Mouse (Mus musculus) liver, embryonic 14.5 days (tissue): Measurements from ENCODE around the gene Acin1. TPM values are rescaled to one million over a fixed set of nuclear protein-coding genes. Genes with fewer than 3 reads are reported as not detected.

Experiments used
- ATAC-seq: fragments of 200-750 bp; cut with Nextera tagmentation; 2 replicates; pipeline ENCODE4 v1.8.0; 2017; ENCODE audit warnings: moderate number of reproducible peaks, mild to moderate bottlenecking, moderate library complexity; ENCODE audit not compliant: insufficient read depth
- DNase-seq, 3 experiments: peaks; one replicate each; pipeline ENCODE4 v3.0.0-alpha.2; 2012 to 2013; ENCODE audit warnings: low read depth in 3 of 3, low spot score in 3 of 3
- H3K27ac ChIP-seq: fragments of 300-500 bp; sonication (generic); 2 replicates; pipeline ENCODE4 v1.5.1; 2014; ENCODE audit warnings: moderate library complexity, mild to moderate bottlenecking, control low read depth, inconsistent platforms
- H3K27me3 ChIP-seq: fragments of 300-500 bp; sonication (generic); 2 replicates; pipeline ENCODE4 v1.6.1; 2014; ENCODE audit warnings: mild to moderate bottlenecking, low read length, moderate library complexity; ENCODE audit not compliant: control insufficient read depth, insufficient read depth
- H3K36me3 ChIP-seq: fragments of 300-500 bp; sonication (generic); replicated peaks from 2 replicates; pipeline ENCODE4 v1.6.1; 2014; ENCODE audit warnings: low read depth; ENCODE audit not compliant: control insufficient read depth, insufficient read depth
- H3K4me1 ChIP-seq, 2 experiments: fragments of 200-500 bp in 1 of 2; fragments of 300-500 bp in 1 of 2; sonication (generic) in 1 of 2; replicated peaks; 2 replicates each; pipeline ENCODE4 v1.6.1; 2012 to 2014; ENCODE audit warnings: antibody characterized with exemption in 1 of 2, inconsistent platforms in 1 of 2, low read length in 1 of 2; ENCODE audit not compliant: control insufficient read depth in 2 of 2, insufficient read depth in 2 of 2
- H3K4me2 ChIP-seq: fragments of 300-500 bp; sonication (generic); 2 replicates; pipeline ENCODE4 v1.6.1; 2014; ENCODE audit warnings: low read depth, mild to moderate bottlenecking, control low read depth, moderate library complexity
- H3K4me3 ChIP-seq, 2 experiments: fragments of 200-500 bp in 1 of 2; fragments of 300-500 bp in 1 of 2; sonication (generic) in 1 of 2; 2 replicates each; pipeline ENCODE4 v1.5.1; 2012 to 2014; ENCODE audit warnings: low read depth in 2 of 2, low read length in 2 of 2, mild to moderate bottlenecking in 2 of 2, control low read depth in 1 of 2, inconsistent platforms in 1 of 2, moderate library complexity in 1 of 2; ENCODE audit not compliant: insufficient read depth in 1 of 2
- H3K9ac ChIP-seq: fragments of 300-500 bp; sonication (generic); replicated peaks from 2 replicates; pipeline ENCODE4 v1.6.1; 2014; ENCODE audit warnings: mild to moderate bottlenecking, control low read depth, moderate library complexity
- H3K9me3 ChIP-seq: fragments of 300-500 bp; sonication (generic); 2 replicates; pipeline ENCODE4 v1.6.1; 2016; ENCODE audit warnings: low read length, mixed read lengths; ENCODE audit not compliant: control insufficient read depth
- CTCF ChIP-seq: IDR thresholded peaks from 2 replicates; pipeline ENCODE4 v1.5.1; 2016; ENCODE audit warnings: antibody characterized with exemption, low read depth, control low read depth
- EP300 ChIP-seq: IDR thresholded peaks from 2 replicates; pipeline ENCODE4 v1.6.1; 2016; ENCODE audit warnings: antibody characterized with exemption, low read depth
- WGBS: fragments of 180-500 bp; shearing (Covaris S2); extraction: QIAGEN DNeasy Blood & Tissue Kit; methylation state at CpG from one replicate; pipeline ENCODE4 v1.1.7; 2014; ENCODE audit not compliant: insufficient replicate concordance; 5-methylcytosine and 5-hydroxymethylcytosine counted together
- polyA plus RNA-seq, 2 experiments: library from polyadenylated mRNA; depleted of rRNA in 1 of 2; stranded (reverse) in 1 of 2; unstranded in 1 of 2; fragments of >200 nt; fragmentation: Nextera tagmentation in 1 of 2; extraction: Ambion mirVana in 1 of 2; gene quantifications; 2 replicates each; pipeline versions ENCODE4 v1.2.1 to v1.2.3; 2012 to 2014

The Acin1 gene
- polyA plus RNA-seq (2012; rRNA removed): 43.5 and 64.5 TPM in 2 replicates
- polyA plus RNA-seq (2014; fragmentation: Nextera tagmentation; extraction: Ambion mirVana): 43.2 and 47.9 TPM in 2 replicates

DNA sequence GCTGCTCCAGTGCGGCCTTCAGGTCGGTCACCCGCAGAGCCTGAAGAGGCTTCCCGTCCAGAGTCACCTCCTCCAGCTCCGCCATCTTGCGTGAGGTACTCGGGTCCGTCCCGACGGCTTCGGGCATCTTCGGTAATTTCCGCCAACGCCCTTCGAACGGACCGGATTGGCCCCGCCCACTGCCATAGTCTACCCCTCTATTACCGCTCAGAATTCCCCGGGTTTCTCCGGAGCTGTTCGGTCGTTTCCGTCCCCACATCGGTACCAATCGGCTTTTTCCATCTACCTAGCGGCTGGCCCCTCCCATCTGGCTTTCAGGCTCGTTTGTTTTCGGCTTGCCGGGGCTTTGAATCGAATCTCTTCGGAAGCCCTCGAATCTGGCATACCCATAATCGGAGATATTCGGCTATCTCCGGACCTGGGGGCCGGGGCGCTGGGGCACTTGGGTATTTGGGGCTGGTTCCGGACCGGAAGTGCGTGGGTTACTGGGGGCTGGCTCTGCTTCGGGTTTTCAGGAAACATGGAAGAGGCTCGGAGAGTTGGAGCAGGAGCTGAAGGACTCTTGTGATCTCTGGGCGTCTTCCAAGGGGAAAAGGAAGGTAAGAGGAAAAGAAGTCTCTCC is at the start of gene Acin1:
Acin1 (minus strand) TSS at position 410 of the 622 bp plus-strand sequence.
- H3K36me3 ChIP-seq: peaks cover 38% of the 10 kb centered on the region
- WGBS: under 1% methylated on average over 44 of the region's 44 CpGs
- H3K9me3 ChIP-seq: no peaks in the 10 kb centered on the region
- H3K4me2 ChIP-seq: peak within 1 kb of the TSS; percentile 96
- ATAC-seq (peak; percentile 93), DNase-seq (peak; percentile 94 to 98 (median 96))
- H3K4me3 ChIP-seq: peak within 1 kb of the TSS; percentile 67 to 85
- H3K27ac ChIP-seq: peak within 1 kb of the TSS; percentile 89
- no peaks in the 10 kb centered on the region for H3K27me3 ChIP-seq
- peaks cover 10 to 16% of the 10 kb centered on the region in 2 experiments for H3K4me1 ChIP-seq
- peak within 1 kb of the TSS; percentile 90 for H3K9ac ChIP-seq
- TF ChIP-seq EP300: no peak
- no peak for TF ChIP-seq CTCF

DNA sequence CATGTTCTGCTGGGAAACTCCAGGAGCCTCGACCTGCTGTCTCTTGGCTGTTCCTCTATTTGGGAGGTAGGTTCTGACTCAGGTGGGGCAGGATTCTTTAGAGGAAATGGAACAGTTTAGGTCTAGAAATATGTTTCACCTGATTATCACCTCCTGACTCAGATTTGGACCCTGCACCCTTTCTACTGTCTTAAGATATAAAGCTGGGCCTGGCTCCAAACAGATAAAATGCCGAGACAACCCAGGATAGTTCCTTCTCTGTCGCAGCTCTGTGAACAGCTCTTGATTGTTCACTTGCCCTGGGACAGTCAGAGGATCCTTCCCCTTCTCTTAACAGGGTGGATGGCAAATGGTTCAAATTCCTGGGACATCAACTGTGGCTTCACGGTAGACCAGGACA is 48.5 kb upstream of the Acin1 start:
- no peak for TF ChIP-seq CTCF
- no peak for TF ChIP-seq EP300
- Histone ChIP-seq H3K4me1 (no peaks in the 10 kb centered on the region), H3K4me3 (no peak overlapping the region), H3K4me2 (no peak overlapping the region), H3K27me3 (no peaks in the 10 kb centered on the region), H3K9ac (no peak overlapping the region), H3K9me3 (no peaks in the 10 kb centered on the region), H3K27ac (no peak overlapping the region), H3K36me3 (no peaks in the 10 kb centered on the region)
- ATAC-seq: no peak
- DNase-seq: no peak
- WGBS: 30% methylated on average over 4 of the region's 4 CpGs

DNA sequence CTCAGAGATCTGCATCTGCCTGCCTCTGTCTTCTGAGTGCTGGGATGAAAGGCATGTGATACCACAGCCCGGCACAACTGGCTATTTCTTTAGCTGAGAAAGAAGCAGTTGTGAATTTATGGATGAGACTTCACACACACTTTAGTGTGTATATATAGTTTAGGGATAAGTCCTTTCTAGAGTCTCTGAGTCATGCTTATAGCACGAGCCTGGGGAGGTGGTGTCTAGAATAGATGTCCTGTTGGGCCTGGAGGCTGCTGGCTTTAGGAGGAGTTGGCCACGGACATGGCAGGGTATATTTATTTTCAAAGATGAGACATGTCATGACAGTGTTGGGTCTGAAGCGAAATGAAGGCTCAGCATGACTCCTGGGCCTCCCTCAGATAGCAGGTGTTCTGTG is 47.3 kb upstream of the Acin1 start:
- H3K9ac ChIP-seq: no peak overlapping the region
- H3K4me1 ChIP-seq: no peaks in the 10 kb centered on the region
- no peaks in the 10 kb centered on the region for H3K36me3 ChIP-seq
- H3K27ac ChIP-seq: no peak overlapping the region
- no peak overlapping the region for H3K4me3 ChIP-seq
- no peaks in the 10 kb centered on the region for H3K9me3 ChIP-seq
- no peaks in the 10 kb centered on the region for H3K27me3 ChIP-seq
- TF ChIP-seq EP300: no peak
- no peak for TF ChIP-seq CTCF
- H3K4me2 ChIP-seq: no peak overlapping the region
- no peak for DNase-seq
- WGBS: 56% methylated on average over 4 of the region's 4 CpGs
- ATAC-seq: no peak

DNA sequence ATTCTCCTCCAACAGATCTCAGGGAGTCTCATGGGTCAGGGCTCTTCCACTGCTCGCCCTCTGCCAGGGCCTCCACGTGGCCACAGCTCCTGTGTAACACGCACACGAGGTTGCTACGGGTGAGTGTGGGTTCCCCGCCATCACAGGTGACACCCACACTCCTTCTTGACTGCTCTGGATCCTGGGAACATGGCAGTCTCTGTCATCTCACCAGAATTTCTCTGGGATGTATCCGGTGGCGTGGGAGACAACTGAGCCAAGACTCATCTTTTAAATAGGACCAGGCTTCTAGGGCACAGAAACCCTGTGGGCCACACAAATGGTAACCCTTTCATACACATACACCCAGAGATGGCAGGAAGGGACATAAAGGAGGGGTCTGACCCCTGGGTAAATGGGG is 45.5 kb upstream of the Acin1 start:
- no peaks in the 10 kb centered on the region for H3K36me3 ChIP-seq
- H3K9ac ChIP-seq: no peak overlapping the region
- no peak overlapping the region for H3K4me3 ChIP-seq
- no peaks in the 10 kb centered on the region for H3K4me1 ChIP-seq
- H3K4me2 ChIP-seq: no peak overlapping the region
- 66% methylated on average over 8 of the region's 8 CpGs for whole genome bisulfite sequencing
- no peaks in the 10 kb centered on the region for H3K9me3 ChIP-seq
- ATAC-seq (no peak), DNase-seq (no peak)
- no peaks in the 10 kb centered on the region for H3K27me3 ChIP-seq
- TF ChIP-seq EP300 (no peak), CTCF (no peak)
- no peak overlapping the region for H3K27ac ChIP-seq

DNA sequence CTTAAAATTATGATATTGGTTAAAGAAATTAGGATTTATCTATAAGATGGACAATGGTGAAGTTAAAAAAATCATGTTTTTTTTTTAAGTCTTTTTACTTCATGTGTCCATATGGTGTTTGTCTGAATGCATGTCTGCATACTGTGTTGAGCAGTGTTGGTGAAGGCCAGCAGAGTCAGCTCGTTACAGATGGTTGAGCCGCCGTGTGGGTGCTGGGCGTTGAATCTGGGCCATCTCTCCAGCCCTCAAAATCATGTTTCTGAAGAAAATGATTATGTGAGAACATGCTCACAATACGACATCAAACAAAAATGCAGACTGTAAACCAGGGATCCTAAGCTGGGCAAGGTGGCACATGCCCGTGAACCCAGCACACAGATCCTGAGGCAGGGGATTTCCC is 43.6 kb upstream of the Acin1 start:
- Histone ChIP-seq H3K36me3 (no peaks in the 10 kb centered on the region), H3K4me2 (no peak overlapping the region), H3K27ac (no peak overlapping the region), H3K4me3 (no peak overlapping the region), H3K27me3 (no peaks in the 10 kb centered on the region), H3K9me3 (no peaks in the 10 kb centered on the region), H3K4me1 (no peaks in the 10 kb centered on the region), H3K9ac (no peak overlapping the region)
- whole genome bisulfite sequencing: 77% methylated on average over 6 of the region's 6 CpGs
- TF ChIP-seq CTCF: no peak
- no peak for TF ChIP-seq EP300
- no peak for DNase-seq
- no peak for ATAC-seq
